Mouse (Mus musculus) liver, adult (tissue): ENCODE results near the gene BC049352.

Source experiments
- GATA4 ChIP-seq: IDR thresholded peaks from 2 replicates; pipeline ENCODE4 v1.6.1; 2014; ENCODE audit warnings: mild to moderate bottlenecking, low read length; ENCODE audit not compliant: insufficient replicate concordance

Gene BC049352

DNA sequence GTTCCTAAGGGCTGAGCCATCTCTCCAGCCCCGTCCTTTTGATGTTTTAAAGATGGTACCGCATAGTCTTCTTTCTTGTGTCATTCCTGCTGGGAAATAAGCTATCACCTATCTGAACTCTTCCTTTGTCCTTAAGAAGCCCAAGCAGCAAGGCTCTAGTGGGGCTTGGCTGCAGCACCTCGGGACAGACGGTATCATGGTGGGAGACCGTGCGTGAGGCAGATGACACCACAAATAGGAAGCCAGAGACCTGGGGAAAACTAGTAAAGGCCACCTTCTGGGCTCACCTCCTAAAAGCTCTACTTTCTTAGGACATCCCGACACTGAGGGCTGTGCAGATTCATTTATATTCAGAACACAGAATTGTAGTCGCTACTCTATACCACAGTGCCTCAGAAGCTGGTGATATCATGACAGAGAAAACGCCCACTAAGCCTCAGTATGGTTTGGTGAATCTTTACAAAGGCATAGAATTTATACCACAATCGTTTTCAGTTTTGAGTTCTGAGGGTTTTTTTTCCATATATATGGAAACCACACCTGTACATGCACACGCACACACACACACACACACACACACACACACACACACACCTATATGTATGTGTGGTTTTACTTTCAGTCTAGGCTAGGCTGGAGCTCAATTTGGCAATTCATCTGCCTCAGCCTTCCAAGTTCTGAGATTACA, 109.8 kb downstream of the BC049352 start:
- no peak for TF ChIP-seq GATA4

GRCm38 (mm10) chr9:45294210-45295011, 112.6 kb downstream of the BC049352 start:
- no peak for TF ChIP-seq GATA4

DNA sequence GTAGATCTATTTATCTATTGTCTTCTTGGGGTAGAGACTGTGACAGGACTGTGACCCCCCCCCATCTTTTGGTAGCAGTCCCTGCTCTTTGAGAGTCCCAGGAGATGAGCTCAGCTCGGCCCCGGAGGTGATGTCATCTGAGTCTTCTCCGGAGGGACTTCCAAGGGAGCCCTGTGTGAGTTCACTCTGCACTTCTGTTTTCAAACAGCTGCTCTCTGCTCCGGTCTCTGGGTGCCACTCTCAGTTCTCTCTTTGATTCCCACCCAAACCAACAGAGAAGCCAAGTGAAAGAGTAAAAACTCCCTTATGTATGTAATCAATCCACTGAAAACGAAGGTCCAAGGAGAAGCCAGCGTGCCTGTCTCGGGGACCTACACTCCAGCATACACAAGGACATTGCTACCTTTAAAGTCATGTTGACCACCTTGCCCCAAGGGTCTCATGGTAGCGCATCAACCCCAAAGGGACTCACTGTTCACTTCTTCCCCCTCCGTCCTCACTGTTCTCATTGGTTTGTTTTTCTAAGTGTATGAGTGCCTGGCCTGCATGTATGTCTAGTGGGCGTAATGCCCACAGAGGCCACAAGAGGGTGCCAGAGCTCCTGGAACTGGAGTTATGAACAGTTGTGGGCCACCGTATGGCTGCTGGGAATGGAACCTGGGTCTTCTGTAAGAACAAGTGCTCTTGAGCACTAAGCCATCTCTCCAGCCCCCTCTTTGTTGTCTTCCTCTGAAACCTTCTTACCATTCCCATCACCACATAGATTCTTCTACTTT, 117.6 kb downstream of the BC049352 start:
- TF ChIP-seq GATA4, result no peak
